Mouse (Mus musculus): Measurements from ENCODE around the gene 4930539E08Rik. TPM values are rescaled to one million over a fixed set of nuclear protein-coding genes. Genes with fewer than 3 reads are reported as not detected.
A peak's percentile ranks its signal among the peaks of the same experiment; 100 is the strongest.

Gene 4930539E08Rik
- total and polyA plus RNA-seq, 2 experiments from 2014 or later: 2.1 to 5.6 TPM

DNA sequence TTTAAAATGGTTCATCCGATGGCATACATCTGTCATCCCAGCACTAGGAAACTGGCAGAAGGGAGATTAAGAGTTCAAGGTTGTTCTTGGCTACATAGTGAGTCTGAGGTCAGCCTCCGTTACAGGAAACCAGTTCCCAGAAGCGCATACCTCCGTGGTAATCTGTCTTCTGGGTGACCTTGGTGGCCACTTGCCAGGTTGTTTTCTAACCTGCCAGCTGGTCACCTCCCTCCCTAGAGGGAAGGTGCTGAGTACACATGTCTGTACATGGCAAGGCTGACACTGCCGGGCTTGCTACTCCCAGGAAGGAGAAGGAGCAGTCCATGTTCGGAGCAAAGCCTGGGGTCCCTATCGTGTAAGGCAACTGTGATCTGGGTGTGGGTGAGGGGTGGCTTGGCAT, 40.3 kb downstream of the 4930539E08Rik start:
- Histone ChIP-seq H3K9me3 (ENCODE audit: low read length) (no peaks in the 10 kb centered on the region), H3K4me3 (ENCODE audit: low read length) (no peak overlapping the region), H3K9ac (replicated peaks; ENCODE audit: low read length) (no peak overlapping the region), H3K27me3 (ENCODE audit: insufficient read depth, low read length) (no peaks in the 10 kb centered on the region), H3K36me3 (ENCODE audit: insufficient read depth, low read length) (no peaks in the 10 kb centered on the region), H3K4me2 (ENCODE audit: low read depth, low read length) (no peak overlapping the region), H3K4me1 (ENCODE audit: insufficient read depth, low read length) (no peaks in the 10 kb centered on the region), H3K27ac (no peak overlapping the region)
- no peak for TF ChIP-seq CTCF (IDR thresholded peaks at IDR 0.05; ENCODE audit: low read depth)
- DNase-seq (ENCODE audit: low spot score) (no peak), ATAC-seq (no peak)
- WGBS: 61% methylated on average over 7 of the region's 7 CpGs

- Histone ChIP-seq H3K27me3 (ENCODE audit: insufficient read depth, low read length) (no peaks in the 10 kb centered on the region), H3K36me3 (ENCODE audit: insufficient read depth, low read length) (no peaks in the 10 kb centered on the region), H3K9me3 (ENCODE audit: low read length) (no peaks in the 10 kb centered on the region), H3K4me2 (ENCODE audit: low read depth, low read length) (no peak overlapping the region), H3K4me3 (ENCODE audit: low read length) (no peak overlapping the region), H3K9ac (replicated peaks; ENCODE audit: low read length) (no peak overlapping the region), H3K27ac (no peak overlapping the region), H3K4me1 (ENCODE audit: insufficient read depth, low read length) (no peaks in the 10 kb centered on the region)
- WGBS: 80% methylated on average over 4 of the region's 4 CpGs
- no peak for TF ChIP-seq CTCF (IDR thresholded peaks at IDR 0.05; ENCODE audit: low read depth)
- no peak for DNase-seq (ENCODE audit: low spot score)
- no peak for ATAC-seq
Measured at GRCm38 (mm10) chr17:28874216-28874615, 40.9 kb downstream of the 4930539E08Rik start.

- Histone ChIP-seq H3K9ac (replicated peaks; ENCODE audit: low read length) (no peak overlapping the region), H3K4me3 (ENCODE audit: low read length) (no peak overlapping the region), H3K27ac (no peak overlapping the region), H3K4me1 (ENCODE audit: insufficient read depth, low read length) (no peaks in the 10 kb centered on the region), H3K4me2 (ENCODE audit: low read depth, low read length) (no peak overlapping the region), H3K36me3 (ENCODE audit: insufficient read depth, low read length) (no peaks in the 10 kb centered on the region), H3K27me3 (ENCODE audit: insufficient read depth, low read length) (no peaks in the 10 kb centered on the region), H3K9me3 (ENCODE audit: low read length) (no peaks in the 10 kb centered on the region)
- ATAC-seq (no peak), DNase-seq (ENCODE audit: low spot score) (no peak)
- no peak for TF ChIP-seq CTCF (IDR thresholded peaks at IDR 0.05; ENCODE audit: low read depth)
- WGBS: 88% methylated on average over 7 of the region's 7 CpGs
Measured at GRCm38 (mm10) chr17:28872322-28872721, 42.8 kb downstream of the 4930539E08Rik start.

DNA sequence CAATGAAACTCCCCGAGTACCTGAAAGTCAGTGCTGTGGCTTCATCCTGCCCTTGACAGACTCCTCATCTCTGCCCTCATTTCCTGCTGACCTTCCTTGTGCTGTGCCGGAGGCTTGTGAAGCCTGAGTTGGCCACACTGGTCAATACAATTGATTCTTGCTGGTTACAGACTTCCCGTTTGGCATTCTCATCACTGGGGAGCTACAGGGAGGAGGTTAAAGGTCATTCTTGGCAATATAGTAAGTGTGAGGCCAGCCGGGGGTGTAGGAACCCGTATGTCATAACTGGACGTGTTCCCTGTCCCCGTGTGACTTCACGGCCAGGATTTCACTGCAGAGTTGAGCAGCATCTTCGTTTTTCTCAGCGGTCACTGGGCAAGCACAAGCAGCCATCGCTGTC, 43.3 kb downstream of the 4930539E08Rik start:
- Histone ChIP-seq H3K4me2 (ENCODE audit: low read depth, low read length) (no peak overlapping the region), H3K4me3 (ENCODE audit: low read length) (no peak overlapping the region), H3K4me1 (ENCODE audit: insufficient read depth, low read length) (no peaks in the 10 kb centered on the region), H3K36me3 (ENCODE audit: insufficient read depth, low read length) (no peaks in the 10 kb centered on the region), H3K9me3 (ENCODE audit: low read length) (no peaks in the 10 kb centered on the region), H3K9ac (replicated peaks; ENCODE audit: low read length) (no peak overlapping the region), H3K27ac (no peak overlapping the region), H3K27me3 (ENCODE audit: insufficient read depth, low read length) (no peaks in the 10 kb centered on the region)
- no peak for TF ChIP-seq CTCF (IDR thresholded peaks at IDR 0.05; ENCODE audit: low read depth)
- DNase-seq (ENCODE audit: low spot score) (no peak), ATAC-seq (no peak)
- WGBS: 82% methylated on average over 11 of the region's 11 CpGs

DNA sequence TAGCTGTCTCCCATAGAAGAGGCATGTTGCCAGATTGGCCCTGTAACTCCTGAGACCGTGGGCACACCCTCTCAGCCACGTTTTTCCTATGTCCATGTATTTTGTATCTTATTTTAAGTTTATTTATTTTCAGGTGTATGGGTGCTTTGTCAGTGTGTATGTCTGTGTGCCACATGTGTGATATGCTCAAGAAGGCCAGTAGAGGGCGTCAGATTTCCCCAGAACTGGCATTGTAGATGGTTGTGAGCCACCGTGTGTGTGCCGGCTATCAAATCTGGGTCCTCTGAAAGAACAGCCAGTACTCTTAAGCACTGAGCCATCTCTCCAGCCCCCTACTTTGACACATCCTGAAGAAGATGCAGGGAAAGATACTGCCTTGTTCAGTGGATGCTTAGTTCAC, 44.7 kb downstream of the 4930539E08Rik start:
- no peak overlapping the region for H3K9ac ChIP-seq (replicated peaks; ENCODE audit: low read length)
- TF ChIP-seq CTCF (IDR thresholded peaks at IDR 0.05; ENCODE audit: low read depth): peak; percentile 37
- no peak for DNase-seq (ENCODE audit: low spot score)
- H3K4me1 ChIP-seq (ENCODE audit: insufficient read depth, low read length): no peaks in the 10 kb centered on the region
- no peak overlapping the region for H3K4me2 ChIP-seq (ENCODE audit: low read depth, low read length)
- H3K4me3 ChIP-seq (ENCODE audit: low read length): no peak overlapping the region
- H3K27ac ChIP-seq: peak overlapping the region; percentile 81
- WGBS: 69% methylated on average over 5 of the region's 5 CpGs
- no peaks in the 10 kb centered on the region for H3K36me3 ChIP-seq (ENCODE audit: insufficient read depth, low read length)
- H3K9me3 ChIP-seq (ENCODE audit: low read length): no peaks in the 10 kb centered on the region
- no peak for ATAC-seq
- H3K27me3 ChIP-seq (ENCODE audit: insufficient read depth, low read length): no peaks in the 10 kb centered on the region

- 46% methylated on average over 9 of the region's 9 CpGs for WGBS
- no peak overlapping the region for H3K4me3 ChIP-seq (ENCODE audit: low read length)
- no peak for TF ChIP-seq CTCF (IDR thresholded peaks at IDR 0.05; ENCODE audit: low read depth)
- H3K9ac ChIP-seq (replicated peaks; ENCODE audit: low read length): no peak overlapping the region; the same call in 1 of the 2 replicates
- H3K36me3 ChIP-seq (ENCODE audit: insufficient read depth, low read length): no peaks in the 10 kb centered on the region
- H3K27ac ChIP-seq: peak overlapping the region; percentile 81
- H3K27me3 ChIP-seq (ENCODE audit: insufficient read depth, low read length): no peaks in the 10 kb centered on the region
- no peaks in the 10 kb centered on the region for H3K9me3 ChIP-seq (ENCODE audit: low read length)
- no peak overlapping the region for H3K4me2 ChIP-seq (ENCODE audit: low read depth, low read length)
- ATAC-seq (peak; percentile 92), DNase-seq (ENCODE audit: low spot score) (peak; percentile 89)
- H3K4me1 ChIP-seq (ENCODE audit: insufficient read depth, low read length): no peaks in the 10 kb centered on the region
Measured at GRCm38 (mm10) chr17:28869412-28870110, 45.6 kb downstream of the 4930539E08Rik start.

GRCm38 (mm10) chr17:28867381-28867780, 47.7 kb downstream of the 4930539E08Rik start:
- H3K27ac ChIP-seq: no peak overlapping the region
- no peak overlapping the region for H3K4me2 ChIP-seq (ENCODE audit: low read depth, low read length)
- H3K36me3 ChIP-seq (ENCODE audit: insufficient read depth, low read length): no peaks in the 10 kb centered on the region
- H3K27me3 ChIP-seq (ENCODE audit: insufficient read depth, low read length): no peaks in the 10 kb centered on the region
- H3K4me3 ChIP-seq (ENCODE audit: low read length): no peak overlapping the region
- no peak overlapping the region for H3K9ac ChIP-seq (replicated peaks; ENCODE audit: low read length)
- no peaks in the 10 kb centered on the region for H3K9me3 ChIP-seq (ENCODE audit: low read length)
- WGBS: 89% methylated on average over 4 of the region's 4 CpGs
- DNase-seq (ENCODE audit: low spot score): no peak
- H3K4me1 ChIP-seq (ENCODE audit: insufficient read depth, low read length): no peaks in the 10 kb centered on the region
- no peak for TF ChIP-seq CTCF (IDR thresholded peaks at IDR 0.05; ENCODE audit: low read depth)
- ATAC-seq: no peak
